Mouse (Mus musculus) C3H10T1/2 (cell line): ENCODE data around the gene Naxd. TPM values are rescaled to one million over a fixed set of nuclear protein-coding genes. Genes with fewer than 3 reads are reported as not detected.

Experiments used
- polyA plus RNA-seq, 2 experiments: library from polyadenylated mRNA; unstranded; fragments of >200 nt; fragmentation: generic; extraction: Trizol; gene quantifications; one replicate each; pipeline ENCODE4 v1.2.1; 2012; ENCODE audit warnings: missing spikeins in 2 of 2

Gene Naxd
- 10 to 100 TPM; 35.5 to 72.9 TPM for polyA plus RNA-seq

GRCm38 (mm10) chr8:11497017-11497990, at the start of gene Naxd:
Gene Naxd, plus strand, starts transcription at chr8:11497506.

GRCm38 (mm10) chr8:11477811-11478761, 19.2 kb upstream of the Naxd start, which contains the start of gene Rab20:
Gene Rab20, minus strand, starts transcription at chr8:11478710.

GRCm38 (mm10) chr8:11550281-11550948, 53.1 kb downstream of the Naxd start, which contains the start of gene Cars2:
Gene Cars2, minus strand, starts transcription at chr8:11550783.

DNA sequence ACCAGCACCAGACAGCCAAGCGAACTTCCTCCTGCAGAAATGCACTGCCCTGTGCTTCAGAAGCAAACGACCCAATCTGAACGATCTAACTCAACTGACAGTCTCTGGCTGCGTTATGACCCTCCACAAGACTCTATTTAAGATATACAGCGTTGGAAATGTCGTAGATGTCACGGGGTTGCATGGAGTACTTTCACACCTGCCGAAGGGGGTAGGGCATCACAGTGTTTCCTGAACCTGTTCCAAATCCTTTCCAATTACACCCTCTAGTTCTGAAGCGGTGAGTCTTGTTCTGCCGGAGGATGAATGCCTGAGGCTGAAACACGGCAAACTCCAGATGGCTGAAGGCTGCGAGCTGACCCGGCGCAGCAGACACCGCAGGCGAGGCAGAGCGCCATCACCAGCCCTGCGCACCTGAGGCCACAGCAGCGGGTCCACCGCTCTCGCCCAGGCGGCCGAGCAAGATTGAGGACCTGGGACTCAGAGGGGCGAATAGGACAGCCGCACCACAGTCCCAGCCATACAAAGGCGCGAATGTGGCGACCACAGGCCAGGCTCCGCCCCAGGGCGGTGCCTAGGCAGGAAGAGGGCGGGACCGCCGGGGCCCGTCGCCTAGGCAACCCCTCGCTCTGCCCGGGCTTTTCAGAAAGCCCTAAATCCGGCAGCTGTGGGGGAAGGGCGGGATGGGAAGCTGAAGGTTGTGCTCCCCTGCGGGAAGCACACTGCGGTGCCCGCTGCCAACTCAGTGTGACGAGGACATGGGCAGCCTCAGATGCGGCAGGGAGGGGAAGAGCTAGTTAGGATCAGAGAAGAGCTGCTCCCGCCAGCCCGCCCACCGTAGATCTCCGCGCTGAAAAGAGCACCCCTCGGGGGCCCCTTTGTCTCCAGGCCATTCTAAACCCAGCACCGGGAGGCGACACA, 57.8 kb downstream of the Naxd start, which contains the start of gene Ing1:
Ing1 (plus strand) TSS at position 773 of the 921 bp plus-strand sequence.

Other genes with a start within 250 kb of the Naxd start
- gene Col4a2, start 184.7 kb upstream of the Naxd start, polyA plus RNA-seq: 10 to 100 TPM; 25.5 to 67.1 TPM
- 100 to 1,000 TPM in 1 of 2 experiments, 10 to 100 TPM in 1; 32.2 to 101 TPM for gene Col4a1, start 184.7 kb upstream of the Naxd start, polyA plus RNA-seq
- 1 to 10 TPM; 2.1 to 2.2 TPM for gene Rab20, start 18.8 kb upstream of the Naxd start, polyA plus RNA-seq
- gene Cars2, start 53.3 kb downstream of the Naxd start, polyA plus RNA-seq: 10 to 100 TPM; 19.3 to 23.0 TPM
- gene Ing1, start 58.1 kb downstream of the Naxd start, polyA plus RNA-seq: 10 to 100 TPM in 1 of 2 experiments, 1 to 10 TPM in 1; 5.5 to 24.7 TPM
- 10 to 100 TPM in 1 of 2 experiments, 1 to 10 TPM in 1; 3.8 to 14.6 TPM for gene Ankrd10, start 138.3 kb downstream of the Naxd start, polyA plus RNA-seq
- not detected for gene 1700016D06Rik, start 203.6 kb downstream of the Naxd start, polyA plus RNA-seq
- gene Arhgef7, start 230.2 kb downstream of the Naxd start, polyA plus RNA-seq: 10 to 100 TPM in 1 of 2 experiments, 1 to 10 TPM in 1; 5.2 to 23.9 TPM